Mouse (Mus musculus) MEL (cell line): ENCODE measurements around the gene Pidd1. TPM values are rescaled to one million over a fixed set of nuclear protein-coding genes. Genes with fewer than 3 reads are reported as not detected.

Experiments
- DNase-seq: peaks from one replicate; pipeline ENCODE4 v3.0.0; 2011; ENCODE audit warnings: low read depth, low spot score
- H3K27ac ChIP-seq: 2 replicates; pipeline ENCODE4 v1.5.1; 2012; ENCODE audit warnings: low read depth, mild to moderate bottlenecking, control low read depth, low read length, moderate library complexity; ENCODE audit not compliant: control insufficient read depth
- H3K27me3 ChIP-seq, 2 experiments: fragments of 150-350 bp in 1 of 2; sonication (generic) in 1 of 2; 2 replicates each; pipeline ENCODE4 v1.6.1; 2012; ENCODE audit warnings: low read length in 2 of 2, mild to moderate bottlenecking in 2 of 2, improper control_type of control experiment in 1 of 2, moderate library complexity in 1 of 2; ENCODE audit not compliant: insufficient read depth in 2 of 2, control insufficient read depth in 1 of 2
- H3K36me3 ChIP-seq, 2 experiments: 2 replicates each; pipeline ENCODE4 v1.6.1; 2012 to 2014; ENCODE audit warnings: low read length in 2 of 2, improper control_type of control experiment in 1 of 2, inconsistent platforms in 1 of 2, mild to moderate bottlenecking in 1 of 2; ENCODE audit not compliant: insufficient read depth in 2 of 2, control insufficient read depth in 1 of 2
- H3K4me1 ChIP-seq, 2 experiments: fragments of 150-350 bp in 1 of 2; sonication (generic) in 1 of 2; 2 replicates each; pipeline ENCODE4 v1.6.1; 2012; ENCODE audit warnings: low read length in 2 of 2, improper control_type of control experiment in 1 of 2, mild to moderate bottlenecking in 1 of 2; ENCODE audit not compliant: insufficient read depth in 2 of 2, control insufficient read depth in 1 of 2
- H3K4me3 ChIP-seq, 2 experiments: fragments of 150-350 bp in 1 of 2; sonication (generic) in 1 of 2; 2 replicates each; pipeline ENCODE4 v1.5.1; 2012; ENCODE audit warnings: low read depth in 2 of 2, low read length in 2 of 2, mild to moderate bottlenecking in 2 of 2, moderate library complexity in 2 of 2, control low read depth in 1 of 2, improper control_type of control experiment in 1 of 2; ENCODE audit not compliant: control insufficient read depth in 1 of 2, insufficient read depth in 1 of 2
- H3K79me2 ChIP-seq: 2 replicates; pipeline ENCODE4 v1.6.1; 2012; ENCODE audit warnings: mild to moderate bottlenecking, low read length, moderate library complexity; ENCODE audit not compliant: control insufficient read depth, poor library complexity, insufficient read depth
- H3K9ac ChIP-seq: 2 replicates; pipeline ENCODE4 v1.6.1; 2012; ENCODE audit warnings: low read depth, mild to moderate bottlenecking, control low read depth, low read length, moderate library complexity; ENCODE audit not compliant: control insufficient read depth, poor library complexity, severe bottlenecking
- H3K9me3 ChIP-seq: fragments of 150-350 bp; sonication (generic); replicated peaks from 2 replicates; pipeline ENCODE4 v1.6.1; 2012; ENCODE audit warnings: mild to moderate bottlenecking, low read length, improper control_type of control experiment, moderate library complexity; ENCODE audit not compliant: insufficient read depth
- BHLHE40 ChIP-seq: IDR thresholded peaks from 2 replicates; pipeline ENCODE4 v1.6.1; 2012; ENCODE audit warnings: low read depth, mild to moderate bottlenecking, inconsistent platforms, low read length, improper control_type of control experiment, borderline replicate concordance
- CHD1 ChIP-seq: IDR thresholded peaks from 2 replicates; pipeline ENCODE4 v1.6.1; 2012; ENCODE audit warnings: low read depth, mild to moderate bottlenecking, inconsistent platforms, low read length, improper control_type of control experiment
- CTCF ChIP-seq, 3 experiments: IDR thresholded peaks in 2 of 3; conservative IDR thresholded peaks in 1 of 3; 2 replicates each; pipeline ENCODE4 v1.5.1; 2011 to 2012; ENCODE audit warnings: low read length in 3 of 3, low read depth in 2 of 3, mild to moderate bottlenecking in 2 of 3, improper control_type of control experiment in 1 of 3, inconsistent platforms in 1 of 3, mixed read lengths in 1 of 3, moderate library complexity in 1 of 3; ENCODE audit not compliant: control insufficient read depth in 1 of 3, insufficient read depth in 1 of 3, poor library complexity in 1 of 3, severe bottlenecking in 1 of 3
- E2F4 ChIP-seq: IDR thresholded peaks from 2 replicates; pipeline ENCODE4 v1.6.1; 2011; ENCODE audit warnings: low read depth, low read length, improper control_type of control experiment, borderline replicate concordance
- ELF1 ChIP-seq: IDR thresholded peaks from 2 replicates; pipeline ENCODE4 v1.6.1; 2014; ENCODE audit warnings: low read depth, mild to moderate bottlenecking, inconsistent platforms, low read length, improper control_type of control experiment, moderate library complexity
- EP300 ChIP-seq, 2 experiments: IDR thresholded peaks; 2 replicates each; pipeline ENCODE4 v1.6.1; 2011; ENCODE audit warnings: improper control_type of control experiment in 2 of 2, low read length in 2 of 2, low read depth in 1 of 2, mild to moderate bottlenecking in 1 of 2
- ETS1 ChIP-seq: IDR thresholded peaks from 2 replicates; pipeline ENCODE4 v1.6.1; 2012; ENCODE audit warnings: low read depth, mild to moderate bottlenecking, inconsistent platforms, low read length, improper control_type of control experiment, moderate library complexity
- GABPA ChIP-seq: IDR thresholded peaks from 2 replicates; pipeline ENCODE4 v1.6.1; 2012; ENCODE audit warnings: low read depth, mild to moderate bottlenecking, inconsistent platforms, low read length, improper control_type of control experiment, moderate library complexity
- JUND ChIP-seq: IDR thresholded peaks from 2 replicates; pipeline ENCODE4 v1.6.1; 2011; ENCODE audit warnings: low read depth, mild to moderate bottlenecking, improper control_type of control experiment, low read length
- MAFK ChIP-seq: IDR thresholded peaks from 2 replicates; pipeline ENCODE4 v1.6.1; 2011; ENCODE audit warnings: low read depth, mild to moderate bottlenecking, low read length, improper control_type of control experiment, borderline replicate concordance
- MAX ChIP-seq: IDR thresholded peaks from 2 replicates; pipeline ENCODE4 v1.6.1; 2011; ENCODE audit warnings: low read length, improper control_type of control experiment
- MEF2A ChIP-seq: IDR thresholded peaks from 2 replicates; pipeline ENCODE4 v1.6.1; 2014; ENCODE audit warnings: low read depth, mild to moderate bottlenecking, inconsistent platforms, low read length, improper control_type of control experiment; ENCODE audit not compliant: poor library complexity, insufficient replicate concordance, severe bottlenecking; ENCODE audit errors: extremely low read depth
- MYB ChIP-seq: IDR thresholded peaks from 2 replicates; pipeline ENCODE4 v1.6.1; 2011; ENCODE audit warnings: mild to moderate bottlenecking, low read depth, low read length, improper control_type of control experiment
- MYC ChIP-seq: IDR thresholded peaks from 2 replicates; pipeline ENCODE4 v1.6.1; 2011; ENCODE audit warnings: low read depth, mild to moderate bottlenecking, low read length, improper control_type of control experiment, moderate library complexity
- POLR2AphosphoS2 ChIP-seq: IDR thresholded peaks from 2 replicates; pipeline ENCODE4 v1.6.1; 2011; ENCODE audit warnings: low read length, improper control_type of control experiment
- RCOR1 ChIP-seq: IDR thresholded peaks from 2 replicates; pipeline ENCODE4 v1.6.1; 2012; ENCODE audit warnings: low read depth, mild to moderate bottlenecking, inconsistent platforms, low read length, improper control_type of control experiment
- SIN3A ChIP-seq: IDR thresholded peaks from 2 replicates; pipeline ENCODE4 v1.6.1; 2012; ENCODE audit warnings: low read length, improper control_type of control experiment, inconsistent platforms
- TCF12 ChIP-seq: IDR thresholded peaks from 2 replicates; pipeline ENCODE4 v1.6.1; 2014; ENCODE audit warnings: low read depth, mild to moderate bottlenecking, inconsistent platforms, low read length, improper control_type of control experiment, moderate library complexity
- UBTF ChIP-seq: IDR thresholded peaks from 2 replicates; pipeline ENCODE4 v1.6.1; 2012; ENCODE audit warnings: low read depth, mild to moderate bottlenecking, inconsistent platforms, low read length, improper control_type of control experiment, moderate library complexity, borderline replicate concordance; ENCODE audit not compliant: insufficient read depth
- USF1 ChIP-seq: IDR thresholded peaks from 2 replicates; pipeline ENCODE4 v1.6.1; 2014; ENCODE audit warnings: low read depth, mild to moderate bottlenecking, inconsistent platforms, low read length, improper control_type of control experiment, moderate library complexity
- USF2 ChIP-seq, 2 experiments: IDR thresholded peaks; 2 replicates each; pipeline ENCODE4 v1.6.1; 2011 to 2012; ENCODE audit warnings: improper control_type of control experiment in 2 of 2, low read length in 2 of 2, borderline replicate concordance in 1 of 2, inconsistent platforms in 1 of 2, low read depth in 1 of 2, mild to moderate bottlenecking in 1 of 2; ENCODE audit not compliant: insufficient read depth in 1 of 2
- ZC3H11A ChIP-seq: IDR thresholded peaks from 2 replicates; pipeline ENCODE4 v1.6.1; 2012; ENCODE audit warnings: low read depth, mild to moderate bottlenecking, inconsistent platforms, low read length, improper control_type of control experiment
- ZMIZ1 ChIP-seq: IDR thresholded peaks from 2 replicates; pipeline ENCODE4 v1.6.1; 2012; ENCODE audit warnings: low read depth, mild to moderate bottlenecking, inconsistent platforms, low read length, improper control_type of control experiment, moderate library complexity
- ZNF384 ChIP-seq: IDR thresholded peaks from 2 replicates; pipeline ENCODE4 v1.6.1; 2012; ENCODE audit warnings: low read depth, mild to moderate bottlenecking, inconsistent platforms, low read length, improper control_type of control experiment
- polyA plus RNA-seq, 2 experiments: library from polyadenylated mRNA; stranded (reverse) in 1 of 2; unstranded in 1 of 2; fragments of >175 nt in 1 of 2; fragments of >200 nt in 1 of 2; gene quantifications; 2 replicates each; pipeline versions ENCODE4 v1.2.1 to v1.2.4; 2012; ENCODE audit warnings: low replicate concordance in 2 of 2, low read depth in 1 of 2; ENCODE audit not compliant: insufficient read length in 2 of 2, insufficient read depth in 1 of 2, missing spikeins in 1 of 2
- total RNA-seq: library from RNA; depleted of rRNA; stranded (reverse); fragments of 300-350 nt; gene quantifications from 2 replicates; pipeline ENCODE4 v1.2.3, GENCODE M21; 2012

Pidd1 gene
- total and polyA plus RNA-seq, 3 experiments, result 6.4 to 27.2 TPM; not detected in 1

DNA sequence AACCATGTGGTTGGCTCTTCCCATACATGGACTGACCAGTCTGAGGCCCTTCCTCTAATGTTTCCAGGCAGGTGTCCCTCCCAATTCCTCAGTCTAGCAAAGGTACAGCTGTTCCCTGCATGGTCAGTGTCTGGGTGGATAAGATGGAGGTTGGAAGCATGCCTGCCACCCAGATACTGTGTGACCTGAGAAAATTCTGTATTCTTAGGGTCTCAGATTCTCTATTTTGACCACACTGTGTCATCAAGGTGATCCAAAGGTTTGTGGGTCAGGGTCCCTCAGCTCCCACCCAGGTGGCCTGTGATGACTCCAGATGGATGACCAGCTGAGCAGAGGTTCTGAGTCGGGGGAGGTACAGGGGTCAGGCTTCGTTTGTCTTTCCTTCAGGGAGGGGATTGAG is 41.4 kb upstream of the Pidd1 start:
- Histone ChIP-seq H3K4me3 (no peak overlapping the region), H3K9me3 (no peaks in the 10 kb centered on the region), H3K9ac (no peak overlapping the region), H3K27me3 (no peaks in the 10 kb centered on the region), H3K27ac (no peak overlapping the region), H3K4me1 (no peaks in the 10 kb centered on the region), H3K79me2 (peaks cover 2% of the 10 kb centered on the region; the same call in 1 of the 2 replicates), H3K36me3 (no peaks in the 10 kb centered on the region)
- DNase-seq, result no peak
- no peak for TF ChIP-seq CTCF (IDR thresholded peaks at IDR 0.05 in 2 of 3, conservative IDR thresholded peaks at IDR 0.05 in 1 of 3; ENCODE audit: control insufficient read depth in 1 of 3, insufficient read depth in 1 of 3, low read depth in 2 of 3, low read length in 3 of 3, poor library complexity in 1 of 3, severe bottlenecking in 1 of 3)
- TF ChIP-seq BHLHE40, result no peak
- TF ChIP-seq JUND, result no peak
- no peak for TF ChIP-seq E2F4
- no peak for TF ChIP-seq GABPA
- TF ChIP-seq ZNF384, result no peak
- no peak for TF ChIP-seq ETS1
- no peak for TF ChIP-seq EP300 (IDR thresholded peaks at IDR 0.05; ENCODE audit: low read depth in 1 of 2, low read length in 2 of 2)
- TF ChIP-seq USF2 (IDR thresholded peaks at IDR 0.05; ENCODE audit: borderline replicate concordance in 1 of 2, insufficient read depth in 1 of 2, low read depth in 1 of 2, low read length in 2 of 2), result no peak
- no peak for TF ChIP-seq MYC
- no peak for TF ChIP-seq RCOR1
- TF ChIP-seq UBTF, result no peak
- no peak for TF ChIP-seq USF1
- TF ChIP-seq ZMIZ1, result no peak

DNA sequence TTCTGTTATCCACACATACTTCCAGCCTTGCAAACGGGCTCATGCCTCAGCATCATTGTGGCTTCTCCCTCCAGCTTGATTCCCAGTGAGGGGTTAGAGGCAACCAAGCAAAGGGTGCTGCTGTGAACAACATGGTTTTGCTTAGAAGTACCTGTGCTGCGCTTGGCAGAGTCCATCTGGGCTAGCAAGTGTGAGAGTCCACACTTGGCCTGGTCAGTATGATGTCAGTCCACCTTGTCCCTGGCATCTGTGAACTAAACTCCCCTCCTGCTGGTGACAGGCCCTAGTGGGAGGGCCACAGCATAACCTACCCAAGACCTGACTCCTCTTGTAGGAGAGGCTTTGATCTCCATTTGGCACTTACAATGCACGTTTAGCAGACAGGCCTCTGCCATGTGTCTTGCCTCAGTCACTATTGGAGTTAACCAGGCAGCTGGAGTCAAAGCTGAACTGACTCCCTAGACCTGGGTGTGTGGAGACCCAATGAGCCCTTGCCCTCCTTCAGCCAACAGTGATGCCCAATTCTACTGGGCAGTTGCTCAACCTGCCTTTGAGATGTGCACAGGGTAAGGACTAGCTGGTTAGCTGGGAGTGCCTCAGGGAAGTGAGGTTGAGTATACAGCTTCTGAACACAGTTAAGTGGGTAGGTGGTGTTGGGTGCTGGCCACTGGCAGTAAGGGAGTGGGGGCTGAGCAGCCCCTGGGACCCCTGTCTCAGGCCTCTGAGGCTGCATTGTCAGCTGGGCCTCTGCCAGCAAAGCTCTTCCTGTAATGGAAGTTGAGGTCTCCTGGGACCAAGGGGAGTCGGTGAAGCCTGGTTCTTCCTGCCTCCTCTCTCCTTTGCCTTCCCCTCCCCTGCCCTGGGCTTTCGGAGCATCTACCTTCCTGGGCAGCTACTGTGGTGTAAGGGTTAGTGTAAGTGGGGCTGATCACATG is 40.6 kb upstream of the Pidd1 start:
- no peak overlapping the region for H3K9ac ChIP-seq
- H3K27ac ChIP-seq, result no peak overlapping the region
- TF ChIP-seq CHD1 (no peak), E2F4 (no peak), JUND (no peak), ZC3H11A (no peak), USF1 (no peak), MEF2A (no peak), SIN3A (no peak), ETS1 (no peak), POLR2AphosphoS2 (no peak), MYC (no peak), USF2 (IDR thresholded peaks at IDR 0.05; ENCODE audit: borderline replicate concordance in 1 of 2, insufficient read depth in 1 of 2, low read depth in 1 of 2, low read length in 2 of 2) (no peak), ELF1 (no peak), GABPA (no peak), MAX (no peak), MAFK (no peak), TCF12 (no peak), MYB (no peak), ZNF384 (no peak)
- H3K4me3 ChIP-seq, result no peak overlapping the region
- peaks cover 2% of the 10 kb centered on the region; the same call in 1 of the 2 replicates for H3K79me2 ChIP-seq
- no peaks in the 10 kb centered on the region for H3K9me3 ChIP-seq
- no peak for DNase-seq
- no peaks in the 10 kb centered on the region for H3K4me1 ChIP-seq
- H3K27me3 ChIP-seq, result no peaks in the 10 kb centered on the region
- H3K36me3 ChIP-seq, result no peaks in the 10 kb centered on the region
